Mouse (Mus musculus): ENCODE results near the gene Cdk19. TPM values are rescaled to one million over a fixed set of nuclear protein-coding genes. Genes with fewer than 3 reads are reported as not detected.

Gene Cdk19
- polyA plus RNA-seq, 1 experiment = 18.2 TPM

- Histone ChIP-seq H3K4me3 (replicated peaks; ENCODE audit: control insufficient read depth, low read depth, low read length) (no peak overlapping the region), H3K27ac (ENCODE audit: control insufficient read depth, insufficient read depth, low read depth, low read length, poor library complexity) (no peak overlapping the region), H3K4me1 (ENCODE audit: control insufficient read depth, insufficient read depth, low read length) (no peaks in the 10 kb centered on the region)
- TF ChIP-seq CTCF (IDR thresholded peaks at IDR 0.05; ENCODE audit: control insufficient read depth, insufficient read depth, low read length) (no peak), POLR2A (IDR thresholded peaks at IDR 0.05; ENCODE audit: borderline replicate concordance, control insufficient read depth, low read depth, low read length) (no peak)
- WGBS = 40% methylated on average over 1 of the region's 1 CpGs
Observed at GRCm38 (mm10) chr10:40354556-40354955, 15.2 kb downstream of the Cdk19 start.

GRCm38 (mm10) chr10:40358166-40358565 is 18.8 kb downstream of the Cdk19 start:
- Histone ChIP-seq H3K4me1 (ENCODE audit: control insufficient read depth, insufficient read depth, low read length) (no peaks in the 10 kb centered on the region; the same call in none of the 2 replicates), H3K27ac (ENCODE audit: control insufficient read depth, insufficient read depth, low read depth, low read length, poor library complexity) (no peak overlapping the region), H3K4me3 (replicated peaks; ENCODE audit: control insufficient read depth, low read depth, low read length) (no peak overlapping the region)
- WGBS = 45% methylated on average over 2 of the region's 2 CpGs
- TF ChIP-seq POLR2A (IDR thresholded peaks at IDR 0.05; ENCODE audit: borderline replicate concordance, control insufficient read depth, low read depth, low read length) (no peak), CTCF (IDR thresholded peaks at IDR 0.05; ENCODE audit: control insufficient read depth, insufficient read depth, low read length) (no peak)

GRCm38 (mm10) chr10:40359131-40359530 is 19.8 kb downstream of the Cdk19 start:
- no peaks in the 10 kb centered on the region; the same call in none of the 2 replicates for H3K4me1 ChIP-seq (ENCODE audit: control insufficient read depth, insufficient read depth, low read length)
- H3K4me3 ChIP-seq (replicated peaks; ENCODE audit: control insufficient read depth, low read depth, low read length) = no peak overlapping the region
- TF ChIP-seq POLR2A (IDR thresholded peaks at IDR 0.05; ENCODE audit: borderline replicate concordance, control insufficient read depth, low read depth, low read length) (no peak), CTCF (IDR thresholded peaks at IDR 0.05; ENCODE audit: control insufficient read depth, insufficient read depth, low read length) (no peak)
- H3K27ac ChIP-seq (ENCODE audit: control insufficient read depth, insufficient read depth, low read depth, low read length, poor library complexity) = no peak overlapping the region
- WGBS = 93% methylated on average over 2 of the region's 2 CpGs

GRCm38 (mm10) chr10:40363004-40363403 is 23.6 kb downstream of the Cdk19 start:
- WGBS = 53% methylated on average over 4 of the region's 4 CpGs

GRCm38 (mm10) chr10:40364642-40365361 is 25.4 kb downstream of the Cdk19 start:
- H3K4me3 ChIP-seq (replicated peaks; ENCODE audit: control insufficient read depth, low read depth, low read length) = no peak overlapping the region
- H3K4me1 ChIP-seq (ENCODE audit: control insufficient read depth, insufficient read depth, low read length) = peaks cover 2% of the 10 kb centered on the region
- TF ChIP-seq CTCF (IDR thresholded peaks at IDR 0.05; ENCODE audit: control insufficient read depth, insufficient read depth, low read length) (no peak), POLR2A (IDR thresholded peaks at IDR 0.05; ENCODE audit: borderline replicate concordance, control insufficient read depth, low read depth, low read length) (no peak)
- H3K27ac ChIP-seq (ENCODE audit: control insufficient read depth, insufficient read depth, low read depth, low read length, poor library complexity) = no peak overlapping the region
- WGBS = 78% methylated on average over 5 of the region's 5 CpGs

More at GRCm38 (mm10) chr10:40363004-40363403, 23.6 kb downstream of the Cdk19 start:
- Histone ChIP-seq H3K4me1 (ENCODE audit: control insufficient read depth, insufficient read depth, low read length) (no peaks in the 10 kb centered on the region; the same call in none of the 2 replicates), H3K4me3 (replicated peaks; ENCODE audit: control insufficient read depth, low read depth, low read length) (no peak overlapping the region), H3K27ac (ENCODE audit: control insufficient read depth, insufficient read depth, low read depth, low read length, poor library complexity) (no peak overlapping the region)
- TF ChIP-seq CTCF (IDR thresholded peaks at IDR 0.05; ENCODE audit: control insufficient read depth, insufficient read depth, low read length) (no peak), POLR2A (IDR thresholded peaks at IDR 0.05; ENCODE audit: borderline replicate concordance, control insufficient read depth, low read depth, low read length) (no peak)

- Histone ChIP-seq H3K4me1 (ENCODE audit: control insufficient read depth, insufficient read depth, low read length) (peaks cover 2% of the 10 kb centered on the region), H3K4me3 (replicated peaks; ENCODE audit: control insufficient read depth, low read depth, low read length) (no peak overlapping the region), H3K27ac (ENCODE audit: control insufficient read depth, insufficient read depth, low read depth, low read length, poor library complexity) (no peak overlapping the region)
- TF ChIP-seq CTCF (IDR thresholded peaks at IDR 0.05; ENCODE audit: control insufficient read depth, insufficient read depth, low read length) = no peak
- no peak for TF ChIP-seq POLR2A (IDR thresholded peaks at IDR 0.05; ENCODE audit: borderline replicate concordance, control insufficient read depth, low read depth, low read length)
- 90% methylated on average over 2 of the region's 2 CpGs for WGBS
Observed at GRCm38 (mm10) chr10:40365991-40366390, 26.6 kb downstream of the Cdk19 start.

- 89% methylated on average over 1 of the region's 1 CpGs for WGBS
- H3K4me3 ChIP-seq (replicated peaks; ENCODE audit: control insufficient read depth, low read depth, low read length) = no peak overlapping the region
- peaks cover 6% of the 10 kb centered on the region for H3K4me1 ChIP-seq (ENCODE audit: control insufficient read depth, insufficient read depth, low read length)
- no peak overlapping the region for H3K27ac ChIP-seq (ENCODE audit: control insufficient read depth, insufficient read depth, low read depth, low read length, poor library complexity)
- no peak for TF ChIP-seq CTCF (IDR thresholded peaks at IDR 0.05; ENCODE audit: control insufficient read depth, insufficient read depth, low read length)
- no peak for TF ChIP-seq POLR2A (IDR thresholded peaks at IDR 0.05; ENCODE audit: borderline replicate concordance, control insufficient read depth, low read depth, low read length)
Observed at GRCm38 (mm10) chr10:40368516-40368915, 29.2 kb downstream of the Cdk19 start.

- peaks cover 7% of the 10 kb centered on the region for H3K4me1 ChIP-seq (ENCODE audit: control insufficient read depth, insufficient read depth, low read length)
- no peak for TF ChIP-seq POLR2A (IDR thresholded peaks at IDR 0.05; ENCODE audit: borderline replicate concordance, control insufficient read depth, low read depth, low read length)
- no peak for TF ChIP-seq CTCF (IDR thresholded peaks at IDR 0.05; ENCODE audit: control insufficient read depth, insufficient read depth, low read length)
- no peak overlapping the region for H3K4me3 ChIP-seq (replicated peaks; ENCODE audit: control insufficient read depth, low read depth, low read length)
- H3K27ac ChIP-seq (ENCODE audit: control insufficient read depth, insufficient read depth, low read depth, low read length, poor library complexity) = no peak overlapping the region
Observed at GRCm38 (mm10) chr10:40370156-40370555, 30.8 kb downstream of the Cdk19 start.

All from bone marrow, adult 2 months (tissue).